Mouse (Mus musculus) heart, embryonic 16.5 days (tissue): ENCODE measurements around the gene Hist1h3h. TPM values are rescaled to one million over a fixed set of nuclear protein-coding genes. Genes with fewer than 3 reads are reported as not detected.
A peak's percentile ranks its signal among the peaks of the same experiment; 100 is the strongest.

Experiments
- ATAC-seq: fragments of 200-750 bp; cut with Nextera tagmentation; replicated peaks from 2 replicates; pipeline ENCODE4 v1.8.0; 2017; ENCODE audit warnings: moderate number of reproducible peaks; ENCODE audit not compliant: insufficient read depth, low FRiP score; ENCODE audit errors: extremely low read depth
- H3K27ac ChIP-seq: fragments of 300-500 bp; sonication (generic); 2 replicates; pipeline ENCODE4 v1.5.1; 2014; ENCODE audit warnings: mild to moderate bottlenecking, low read length, control low read depth, moderate library complexity
- H3K27me3 ChIP-seq: fragments of 300-500 bp; sonication (generic); 2 replicates; pipeline ENCODE4 v1.6.1; 2014; ENCODE audit warnings: low read length, mixed read lengths; ENCODE audit not compliant: control insufficient read depth, insufficient read depth
- H3K36me3 ChIP-seq: fragments of 300-500 bp; sonication (generic); 2 replicates; pipeline ENCODE4 v1.6.1; 2014; ENCODE audit not compliant: control insufficient read depth, insufficient read depth
- H3K4me1 ChIP-seq: fragments of 300-500 bp; sonication (generic); 2 replicates; pipeline ENCODE4 v1.6.1; 2014; ENCODE audit warnings: low read length, mixed read lengths; ENCODE audit not compliant: control insufficient read depth, insufficient read depth
- H3K4me2 ChIP-seq: fragments of 300-500 bp; sonication (generic); 2 replicates; pipeline ENCODE4 v1.6.1; 2014; ENCODE audit warnings: low read depth, mild to moderate bottlenecking, control low read depth, low read length
- H3K4me3 ChIP-seq: fragments of 300-500 bp; sonication (generic); 2 replicates; pipeline ENCODE4 v1.5.1; 2014; ENCODE audit warnings: mild to moderate bottlenecking, control low read depth, low read length
- H3K9ac ChIP-seq: fragments of 300-500 bp; sonication (generic); 2 replicates; pipeline ENCODE4 v1.6.1; 2014; ENCODE audit warnings: low read length, control low read depth
- H3K9me3 ChIP-seq: fragments of 300-500 bp; sonication (generic); replicated peaks from 2 replicates; pipeline ENCODE4 v1.6.1; 2016; ENCODE audit warnings: low read length; ENCODE audit not compliant: control insufficient read depth
- WGBS: fragments of 180-500 bp; shearing (Covaris S2); extraction: QIAGEN DNeasy Blood & Tissue Kit; methylation state at CpG from one replicate; pipeline ENCODE4 v1.1.7; 2014; 5-methylcytosine and 5-hydroxymethylcytosine counted together
- microRNA-seq: library from miRNA; unstranded; fragments of <30 nt; microRNA quantifications from one replicate; pipeline ENCODE4, GENCODE M21; 2017
- polyA plus RNA-seq: library from polyadenylated mRNA; unstranded; fragments of >200 nt; fragmentation: Nextera tagmentation; extraction: Ambion mirVana; gene quantifications from 2 replicates; pipeline ENCODE4 v1.2.1, GENCODE M21; 2015

Hist1h3h gene
- polyA plus RNA-seq, 1 experiment from 2014 or later = 4.8 TPM

DNA sequence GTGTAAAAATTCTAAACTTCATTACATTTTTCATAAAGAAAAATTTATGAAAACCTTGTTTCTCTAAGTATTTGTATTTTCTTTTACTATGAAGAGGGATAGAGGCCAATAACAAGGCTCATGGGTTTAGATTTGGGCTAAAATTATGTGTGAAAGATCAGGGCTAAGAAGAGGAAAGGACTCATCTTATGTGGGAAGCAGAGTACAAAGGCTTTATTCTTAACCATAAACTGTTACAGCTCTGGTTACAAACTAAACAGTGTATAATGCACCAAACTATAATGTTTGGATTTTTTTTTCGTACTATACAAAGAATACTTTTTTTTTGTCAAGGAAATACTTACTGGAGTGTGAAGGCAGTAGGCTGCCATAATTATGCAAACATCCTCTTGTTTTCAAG lies 38.2 kb downstream of the Hist1h3h start:
- Histone ChIP-seq H3K4me2 (peak overlapping the region; percentile 47), H3K27me3 (no peaks in the 10 kb centered on the region), H3K27ac (no peak overlapping the region), H3K9me3 (no peaks in the 10 kb centered on the region), H3K4me1 (peaks cover 13% of the 10 kb centered on the region), H3K36me3 (no peaks in the 10 kb centered on the region), H3K4me3 (no peak overlapping the region), H3K9ac (no peak overlapping the region; the same call in 1 of the 2 replicates)
- WGBS = 69% methylated on average over 1 of the region's 1 CpGs
- no peak for ATAC-seq

Small RNA genes within 50 kb of the gene (microRNA-seq; reads per million reads assigned to microRNA genes)
- not detected for gene Gm44357
- not detected for gene Gm44367
- not detected for gene Gm44454

Other genes with a start within 250 kb of the Hist1h3h start
- 1.5 and 1.7 TPM in 2 replicates for gene Nkapl, start 249.2 kb upstream of the Hist1h3h start, polyA plus RNA-seq
- 1.9 and 2.2 TPM in 2 replicates for gene Zkscan4, start 238.8 kb upstream of the Hist1h3h start, polyA plus RNA-seq
- gene Gm10065, start 238.2 kb upstream of the Hist1h3h start, polyA plus RNA-seq = not detected in 2 replicates
- gene AK157302, start 222.4 kb upstream of the Hist1h3h start, polyA plus RNA-seq = 0.77 and 4.1 TPM in 2 replicates
- gene Gm11273, start 216.2 kb upstream of the Hist1h3h start, polyA plus RNA-seq = 20.3 and 62.4 TPM in 2 replicates
- 3.7 and 4.7 TPM in 2 replicates for gene Zkscan8, start 186.5 kb upstream of the Hist1h3h start, polyA plus RNA-seq
- gene Olfr1366, start 174.9 kb upstream of the Hist1h3h start, polyA plus RNA-seq = 0.04 TPM in 1 of 2 replicates, not detected in the other
- gene Olfr1535, start 157.8 kb upstream of the Hist1h3h start, polyA plus RNA-seq = not detected in 2 replicates
- gene Olfr1364, start 135.9 kb upstream of the Hist1h3h start, polyA plus RNA-seq = not detected in 2 replicates
- not detected in 2 replicates for gene Olfr1362, start 103.6 kb upstream of the Hist1h3h start, polyA plus RNA-seq
- gene Olfr11, start 75.1 kb upstream of the Hist1h3h start, polyA plus RNA-seq = not detected in 2 replicates
- not detected in 2 replicates for gene Olfr1361, start 54.3 kb upstream of the Hist1h3h start, polyA plus RNA-seq
- not detected in 2 replicates for gene Olfr1360, start 40.3 kb upstream of the Hist1h3h start, polyA plus RNA-seq
- not detected in 2 replicates for gene Olfr1359, start 19.5 kb upstream of the Hist1h3h start, polyA plus RNA-seq
- 0.86 and 1.7 TPM in 2 replicates for gene Hist1h2bl, start 1.5 kb upstream of the Hist1h3h start, polyA plus RNA-seq
- 4.3 and 8.1 TPM in 2 replicates for gene Hist1h2ai, start 1.2 kb upstream of the Hist1h3h start, polyA plus RNA-seq
- gene Hist1h2bm, start 4.4 kb downstream of the Hist1h3h start, polyA plus RNA-seq = 1.8 and 2.4 TPM in 2 replicates
- 0.51 and 0.67 TPM in 2 replicates for gene Hist1h4j, start 17.4 kb downstream of the Hist1h3h start, polyA plus RNA-seq
- gene Hist1h4k, start 32.8 kb downstream of the Hist1h3h start, polyA plus RNA-seq = 1.9 TPM in 1 of 2 replicates, not detected in the other
- 9.3 and 10.0 TPM in 2 replicates for gene Hist1h2ak, start 36.2 kb downstream of the Hist1h3h start, polyA plus RNA-seq
- 0.88 and 1.6 TPM in 2 replicates for gene Hist1h2bn, start 36.5 kb downstream of the Hist1h3h start, polyA plus RNA-seq
- 8.6 and 9.8 TPM in 2 replicates for gene Hist1h1b, start 63.0 kb downstream of the Hist1h3h start, polyA plus RNA-seq
- 50.2 and 54.0 TPM in 2 replicates for gene Hist1h3i, start 65.7 kb downstream of the Hist1h3h start, polyA plus RNA-seq
- gene Hist1h2an, start 69.6 kb downstream of the Hist1h3h start, polyA plus RNA-seq = 3.0 and 3.1 TPM in 2 replicates
- gene Hist1h2bp, start 69.8 kb downstream of the Hist1h3h start, polyA plus RNA-seq = 0.34 and 0.52 TPM in 2 replicates
- gene Hist1h2bq, start 92.5 kb downstream of the Hist1h3h start, polyA plus RNA-seq = 9.3 and 10.4 TPM in 2 replicates
- not detected in 2 replicates for gene Hist1h2ao, start 92.8 kb downstream of the Hist1h3h start, polyA plus RNA-seq
- not detected in 2 replicates for gene Hist1h4m, start 94.1 kb downstream of the Hist1h3h start, polyA plus RNA-seq
- gene Hist1h4n, start 114.5 kb downstream of the Hist1h3h start, polyA plus RNA-seq = 6.3 and 7.5 TPM in 2 replicates
- gene Hist1h2ap, start 115.8 kb downstream of the Hist1h3h start, polyA plus RNA-seq = 1,370 and 1,778 TPM in 2 replicates
- gene Hist1h2br, start 116.1 kb downstream of the Hist1h3h start, polyA plus RNA-seq = 9.6 and 10.5 TPM in 2 replicates
- gene Zfp184, start 227.4 kb downstream of the Hist1h3h start, polyA plus RNA-seq = 2.9 and 4.7 TPM in 2 replicates